ENCODE assay signal across 8 mouse cellular contexts in the genomic region with DNA sequence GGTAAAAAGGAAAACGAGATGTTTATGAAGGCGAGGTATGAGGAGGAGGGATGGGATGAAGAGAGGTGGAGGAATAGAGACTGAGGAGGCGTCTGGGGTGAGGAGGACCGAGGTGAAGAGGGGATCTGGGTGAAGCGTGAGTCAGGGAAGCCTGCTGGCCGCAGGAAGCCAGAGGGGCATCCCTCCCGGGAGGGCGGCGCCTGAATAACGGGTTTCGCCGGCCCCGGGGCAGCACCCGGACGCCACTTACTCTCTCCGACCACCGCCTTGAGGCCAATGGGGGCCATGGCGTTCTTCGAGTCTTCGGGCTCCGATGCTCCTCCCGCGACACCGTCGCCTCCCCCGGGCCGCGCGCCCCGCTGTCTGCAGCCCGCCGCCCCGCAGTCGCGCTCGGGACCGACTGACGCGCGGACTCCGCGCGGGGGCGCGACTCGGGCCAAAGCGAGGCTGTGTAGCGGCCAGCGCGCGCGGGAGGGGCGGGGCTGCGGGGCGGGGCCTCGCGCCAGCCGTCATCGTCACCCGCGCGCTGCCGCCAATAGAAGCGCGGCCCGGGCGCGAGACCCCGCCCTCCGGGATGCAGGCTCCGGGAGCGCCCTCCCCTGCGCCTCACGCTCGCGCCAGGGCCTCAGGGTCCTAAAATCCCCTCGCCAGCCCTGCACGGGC. TPM values are rescaled to one million over a fixed set of nuclear protein-coding genes. Genes with fewer than 3 reads are reported as not detected.
DNase-seq lines count a peak whose midpoint lies in the region; ATAC-seq and TF ChIP-seq lines count a peak whose summit lies in the region.

Stxbp1 (minus strand) TSS at position 441 of the 663 bp plus-strand sequence.

- no peak for TF ChIP-seq CTCF in cortical plate, adult 2 months (IDR thresholded peaks at IDR 0.05; ENCODE audit: extremely low read depth, insufficient read depth, low read length)

- H3K27ac ChIP-seq in cortical plate, adult 2 months (ENCODE audit: insufficient read depth, low read length): peak within 1 kb of the TSS; percentile 99

- H3K4me3 ChIP-seq in cortical plate, adult 2 months (ENCODE audit: insufficient read depth, low read length): peak within 1 kb of the TSS; percentile 98

- DNase-seq in adrenal gland, adult (ENCODE audit: inconsistent age in 2 of 2, low spot score in 1 of 2): peak; percentile 93 to 96
- DNase-seq in gastrocnemius, adult 8-10 months (ENCODE audit: low spot score in 2 of 2): peak; percentile 77 to 89
- peak; percentile 60 for DNase-seq in hindlimb bud, embryonic 11.5 days (ENCODE audit: extremely low spot score, low read depth, low spot score)
- DNase-seq in left cerebral cortex, postnatal 14 days (ENCODE audit: low spot score in 2 of 2): peak; percentile 93 to 94
- DNase-seq in right cerebral cortex, postnatal 14 days: peak; percentile 95
- peak; percentile 86 for DNase-seq in urinary bladder, postnatal 25 days (ENCODE audit: low spot score)

- peaks cover 6% of the 10 kb centered on the region for H3K4me1 ChIP-seq in cortical plate, adult 2 months (ENCODE audit: control insufficient read depth, insufficient read depth, low read length)

- peak; percentile 82 for ATAC-seq in megakaryocyte-erythroid progenitor cell, adult 5-6 weeks (replicated peaks; ENCODE audit: low FRiP score, low TSS enrichment, poor library complexity, severe bottlenecking)

- peak; percentile 49; the same call in 1 of the 2 replicates for TF ChIP-seq POLR2A in cortical plate, adult 2 months (IDR thresholded peaks at IDR 0.05; ENCODE audit: extremely low read depth, insufficient read depth, low read length)

- intact Hi-C loops in left cerebral cortex, postnatal 14 days (cut with DNase I): no loop called here

RNA-seq across cellular contexts. Expression of gene Stxbp1, which starts in this region (rescaled TPM):
- 709 and 713 TPM in 2 replicates for polyA plus RNA-seq in cortical plate, adult 2 months (2012; rRNA removed)
- 1 to 10 TPM; 2.0 to 2.6 (median 2.1) TPM for total RNA-seq in gastrocnemius, adult 8-10 months (2022)
- total RNA-seq in left cerebral cortex, postnatal 14 days (2021): 1,000 to 10,000 TPM; 1,032 to 1,038 TPM
- total RNA-seq in megakaryocyte-erythroid progenitor cell, adult 5-6 weeks (2014; fragmentation: Nextera tagmentation): 30.2 and 47.7 TPM in 2 replicates
- total RNA-seq in megakaryocyte-erythroid progenitor cell, adult 5-6 weeks (2017): 6.5 and 10.4 TPM in 2 replicates

Comparison
In these comparisons a context has a peak if more than half of its experiments do, and no peak if none do; other contexts are left out.
1. Peak in every context shown above with its lines: DNase-seq, ATAC-seq, H3K4me3 ChIP-seq and H3K27ac ChIP-seq.
2. RNA of gene Stxbp1 (total RNA-seq): 1,032 to 1,038 TPM in left cerebral cortex, postnatal 14 days; 6.5 to 47.7 TPM in megakaryocyte-erythroid progenitor cell, adult 5-6 weeks and 2.0 to 2.6 TPM in gastrocnemius, adult 8-10 months; every median in the first group is over 10 times any median in the second.